ENCODE assay signal across 18 mouse cellular contexts in the genomic region with DNA sequence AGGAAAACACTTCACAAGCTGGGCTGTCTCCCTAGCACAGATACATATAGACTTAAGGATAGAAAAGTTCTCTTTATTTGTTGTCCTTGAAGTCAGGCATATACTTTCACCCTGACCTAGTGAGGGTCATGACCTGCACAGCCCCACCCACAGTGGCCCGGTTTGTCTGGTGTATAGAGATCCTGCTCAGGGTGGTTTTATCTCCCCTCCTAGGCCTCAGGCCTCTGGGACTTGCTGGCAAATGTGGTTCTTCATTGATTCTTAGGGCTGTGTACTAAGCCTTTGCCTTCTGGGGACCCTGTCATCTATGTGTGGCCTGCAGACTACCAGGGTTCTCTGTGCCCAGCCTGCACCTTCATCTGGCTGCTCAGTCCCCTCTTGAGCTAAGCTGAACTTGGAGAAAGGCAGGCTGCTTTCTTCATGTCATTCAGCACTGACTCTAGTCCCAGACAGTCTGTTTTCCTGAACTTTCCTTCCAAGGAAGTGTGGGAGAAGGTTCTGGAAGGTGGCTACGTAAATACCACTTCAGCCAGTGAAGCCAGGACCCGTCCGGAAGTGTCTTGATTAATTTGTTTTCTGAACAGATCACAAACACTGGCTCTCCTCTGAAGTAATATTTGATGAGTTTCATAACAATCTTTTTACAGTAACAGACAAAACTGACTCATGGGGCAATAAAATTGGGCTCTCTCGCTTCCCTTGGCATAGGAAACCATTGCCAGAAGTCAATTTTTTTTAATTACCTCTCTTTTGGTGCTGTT.
DNase-seq lines count a peak whose midpoint lies in the region; ATAC-seq and TF ChIP-seq lines count a peak whose summit lies in the region.
"Had no signal": no experiment of that assay in that cellular context is flagged by ENCODE, and none has a peak within 500 bp of the region (broad histone marks: within the 10 kb centered on the region; RNA-seq: fewer than 3 reads in every experiment).

No protein-coding gene starts in this region.

- WGBS in hindbrain, embryonic 10.5 days = 86% methylated on average over 5 of the region's 5 CpGs
- 86% methylated on average over 5 of the region's 5 CpGs for WGBS in hindbrain, embryonic 14.5 days
- WGBS in midbrain, embryonic 11.5 days = 82% methylated on average over 5 of the region's 5 CpGs
- WGBS in midbrain, postnatal 0 days = 86% methylated on average over 5 of the region's 5 CpGs
- WGBS in embryonic facial prominence, embryonic 13.5 days = 68% methylated on average over 5 of the region's 5 CpGs

- TF ChIP-seq CTCF in midbrain, postnatal 0 days (IDR thresholded peaks at IDR 0.05) = no peak

- H3K4me1 ChIP-seq in hindbrain, embryonic 10.5 days (replicated peaks) = peaks cover 3% of the 10 kb centered on the region; the same call in 1 of the 2 replicates
- H3K4me1 ChIP-seq in hindbrain, embryonic 14.5 days (replicated peaks; ENCODE audit: control insufficient read depth, insufficient read depth, low read length) = no peaks in the 10 kb centered on the region
- H3K4me1 ChIP-seq in midbrain, embryonic 11.5 days (ENCODE audit: control insufficient read depth, insufficient read depth, low read length) = no peaks in the 10 kb centered on the region
- 0 out of 2 replicates have a peak, but pooled peaks cover 7% of the 10 kb centered on the region for H3K4me1 ChIP-seq in midbrain, postnatal 0 days (ENCODE audit: insufficient read depth, low read length)
- H3K4me1 ChIP-seq in embryonic facial prominence, embryonic 13.5 days = peaks cover 14% of the 10 kb centered on the region
- H3K4me1 ChIP-seq: lung, embryonic 15.5 days had no signal

- H3K4me3 ChIP-seq in hindbrain, embryonic 10.5 days = no peak overlapping the region
- no peak overlapping the region for H3K4me3 ChIP-seq in hindbrain, embryonic 14.5 days (replicated peaks; ENCODE audit: low read length)
- H3K4me3 ChIP-seq in midbrain, embryonic 11.5 days (ENCODE audit: low read depth, low read length) = no peak overlapping the region
- H3K4me3 ChIP-seq in midbrain, postnatal 0 days (ENCODE audit: low read depth, low read length) = no peak overlapping the region
- H3K4me3 ChIP-seq in embryonic facial prominence, embryonic 13.5 days = no peak overlapping the region
- H3K4me3 ChIP-seq in myocyte = no peak overlapping the region
- H3K4me3 ChIP-seq: forebrain, embryonic 15.5 days; hindbrain, embryonic 15.5 days; limb, embryonic 12.5 days; lung, embryonic 15.5 days had no signal

- H3K27ac ChIP-seq in hindbrain, embryonic 10.5 days = 0 out of 2 replicates have a peak overlapping the region, but pooled peaks have one; percentile 42
- no peak overlapping the region for H3K27ac ChIP-seq in hindbrain, embryonic 14.5 days
- H3K27ac ChIP-seq in midbrain, embryonic 11.5 days (ENCODE audit: low read depth, low read length) = no peak overlapping the region
- H3K27ac ChIP-seq in midbrain, postnatal 0 days (ENCODE audit: low read depth, low read length) = no peak overlapping the region
- H3K27ac ChIP-seq in embryonic facial prominence, embryonic 13.5 days = peak overlapping the region; percentile 41; the same call in 1 of the 2 replicates
- H3K27ac ChIP-seq: forebrain, embryonic 15.5 days; hindbrain, embryonic 15.5 days; lung, embryonic 15.5 days had no signal

- H3ac ChIP-seq in myocyte (ENCODE audit: control insufficient read depth, insufficient read length) = no peak overlapping the region

- H3K9me3 ChIP-seq in hindbrain, embryonic 10.5 days = 0 out of 2 replicates have a peak, but pooled peaks cover 2% of the 10 kb centered on the region
- no peaks in the 10 kb centered on the region for H3K9me3 ChIP-seq in hindbrain, embryonic 14.5 days (ENCODE audit: control insufficient read depth, low read length)
- H3K9me3 ChIP-seq in midbrain, embryonic 11.5 days (ENCODE audit: control insufficient read depth, low read length) = no peaks in the 10 kb centered on the region
- no peaks in the 10 kb centered on the region for H3K9me3 ChIP-seq in midbrain, postnatal 0 days (ENCODE audit: low read length)
- H3K9me3 ChIP-seq in embryonic facial prominence, embryonic 13.5 days = no peaks in the 10 kb centered on the region
- H3K9me3 ChIP-seq: forebrain, embryonic 15.5 days; hindbrain, embryonic 15.5 days; limb, embryonic 12.5 days; lung, embryonic 15.5 days had no signal

- no peaks in the 10 kb centered on the region for H3K27me3 ChIP-seq in hindbrain, embryonic 10.5 days (ENCODE audit: insufficient read depth, poor library complexity, severe bottlenecking)
- H3K27me3 ChIP-seq in hindbrain, embryonic 14.5 days (ENCODE audit: control insufficient read depth, insufficient read depth, low read length) = no peaks in the 10 kb centered on the region
- H3K27me3 ChIP-seq in midbrain, embryonic 11.5 days (ENCODE audit: control insufficient read depth, insufficient read depth, low read length) = no peaks in the 10 kb centered on the region; the same call in 1 of the 2 replicates
- H3K27me3 ChIP-seq in midbrain, postnatal 0 days (ENCODE audit: insufficient read depth, low read length) = no peaks in the 10 kb centered on the region
- no peaks in the 10 kb centered on the region for H3K27me3 ChIP-seq in embryonic facial prominence, embryonic 13.5 days
- H3K27me3 ChIP-seq in myocyte (ENCODE audit: control insufficient read depth, insufficient read depth, insufficient read length) = no peaks in the 10 kb centered on the region
- H3K27me3 ChIP-seq: CH12.LX; forebrain, embryonic 15.5 days; hindbrain, embryonic 15.5 days; limb, embryonic 12.5 days; lung, embryonic 15.5 days had no signal

- no peak for ATAC-seq in hindbrain, embryonic 14.5 days (ENCODE audit: low FRiP score)
- no peak for ATAC-seq in midbrain, embryonic 11.5 days (ENCODE audit: low FRiP score)
- no peak for ATAC-seq in midbrain, postnatal 0 days (ENCODE audit: low FRiP score)
- no peak for ATAC-seq in embryonic facial prominence, embryonic 13.5 days (ENCODE audit: insufficient number of reproducible peaks, insufficient read depth, low FRiP score, low TSS enrichment, low read depth)
- ATAC-seq: forebrain, embryonic 15.5 days; intestine, postnatal 0 days had no signal

- intact Hi-C loops in left cerebral cortex, postnatal 36 days (cut with DNase I) = loop anchor here (5.0 kb wide), 2 partner anchors 289 to 609 kb away; a partner anchor contains a TSS

- no peaks in the 10 kb centered on the region for H3K79me2 ChIP-seq in myocyte (ENCODE audit: control insufficient read depth, insufficient read depth)

- no peak for TF ChIP-seq POLR2A in myocyte (IDR thresholded peaks at IDR 0.05; ENCODE audit: insufficient read length, low read depth)

- no peaks in the 10 kb centered on the region for H3K36me3 ChIP-seq in hindbrain, embryonic 10.5 days
- no peaks in the 10 kb centered on the region for H3K36me3 ChIP-seq in hindbrain, embryonic 14.5 days (replicated peaks; ENCODE audit: control insufficient read depth, insufficient read depth)
- H3K36me3 ChIP-seq in midbrain, embryonic 11.5 days (ENCODE audit: control insufficient read depth, insufficient read depth, low read length) = no peaks in the 10 kb centered on the region
- H3K36me3 ChIP-seq in midbrain, postnatal 0 days (ENCODE audit: insufficient read depth, low read length) = no peaks in the 10 kb centered on the region
- H3K36me3 ChIP-seq in embryonic facial prominence, embryonic 13.5 days = no peaks in the 10 kb centered on the region
- no peaks in the 10 kb centered on the region for H3K36me3 ChIP-seq in myocyte (ENCODE audit: control insufficient read depth, insufficient read depth)
- H3K36me3 ChIP-seq: forebrain, embryonic 15.5 days; hindbrain, embryonic 15.5 days; limb, embryonic 12.5 days; lung, embryonic 15.5 days had no signal

- no peak overlapping the region for H3K9ac ChIP-seq in hindbrain, embryonic 14.5 days
- no peak overlapping the region for H3K9ac ChIP-seq in midbrain, embryonic 11.5 days (ENCODE audit: low read length)
- no peak overlapping the region for H3K9ac ChIP-seq in midbrain, postnatal 0 days (replicated peaks; ENCODE audit: low read length, poor library complexity, severe bottlenecking)
- H3K9ac ChIP-seq in embryonic facial prominence, embryonic 13.5 days = 0 out of 2 replicates have a peak overlapping the region, but pooled peaks have one; percentile 40
- H3K9ac ChIP-seq: forebrain, embryonic 15.5 days; hindbrain, embryonic 15.5 days; limb, embryonic 12.5 days; lung, embryonic 15.5 days had no signal

- no peak overlapping the region for H3K4me2 ChIP-seq in hindbrain, embryonic 14.5 days (replicated peaks)
- no peak overlapping the region for H3K4me2 ChIP-seq in midbrain, embryonic 11.5 days
- H3K4me2 ChIP-seq in midbrain, postnatal 0 days (ENCODE audit: low read depth, low read length, poor library complexity, severe bottlenecking) = no peak overlapping the region
- H3K4me2 ChIP-seq in embryonic facial prominence, embryonic 13.5 days = no peak overlapping the region
- H3K4me2 ChIP-seq in myocyte (ENCODE audit: low read depth) = peak overlapping the region; percentile 67
- H3K4me2 ChIP-seq: forebrain, embryonic 15.5 days; hindbrain, embryonic 15.5 days; limb, embryonic 12.5 days; lung, embryonic 15.5 days had no signal

- no peak for DNase-seq in hindbrain, embryonic 10.5 days (ENCODE audit: low spot score)
- no peak for DNase-seq in hindbrain, embryonic 14.5 days (ENCODE audit: low spot score)
- peak; percentile 12 for DNase-seq in midbrain, embryonic 11.5 days (ENCODE audit: low spot score, missing footprints)
- no peak for DNase-seq in midbrain, postnatal 0 days (ENCODE audit: low spot score)
- no peak for DNase-seq in left cerebral cortex, postnatal 36 days (ENCODE audit: low spot score in 2 of 2)
- DNase-seq: cerebellum, adult 11 months; gastrocnemius, postnatal 25 days; layer of hippocampus, postnatal 36 days; right cerebral cortex, adult 18-20 months; thymus, postnatal 25 days had no signal

TF ChIP-seq in myocyte, 11 proteins besides CTCF, POLR2A, EP300 and RAD21:
- TF ChIP-seq POLR2AphosphoS2 (IDR thresholded peaks at IDR 0.05; ENCODE audit: insufficient read length, low read depth) (no peak), MYOD1 (IDR thresholded peaks at IDR 0.05; ENCODE audit: control insufficient read depth in 1 of 3, insufficient read length in 2 of 3, low read depth in 2 of 3) (no peak)

Comparison
In these comparisons a context has a peak if more than half of its experiments do, and no peak if none do; other contexts are left out.
1. H3K27ac ChIP-seq: peak in hindbrain, embryonic 10.5 days (single experiment) and embryonic facial prominence, embryonic 13.5 days (single experiment); none in hindbrain, embryonic 14.5 days (single experiment), midbrain, embryonic 11.5 days (single experiment) and midbrain, postnatal 0 days (single experiment).